Mouse (Mus musculus): ENCODE results near the gene Mrps15. TPM values are rescaled to one million over a fixed set of nuclear protein-coding genes. Genes with fewer than 3 reads are reported as not detected.
"Not testable (repeated sequence)": the region's sequence is repeated elsewhere in the genome, so short reads cannot be mapped to it uniquely, and the experiment has no call there.

Mrps15 gene
- polyA plus RNA-seq, 1 experiment from 2014 or later: 130 TPM

- H3K4me2 ChIP-seq (replicated peaks; ENCODE audit: low read depth, low read length): not testable (repeated sequence)
- WGBS: 53% methylated on average over 14 of the region's 14 CpGs
These were observed 49.1 kb downstream of the Mrps15 start for GRCm38 (mm10) chr4:126095622-126096430.

GRCm38 (mm10) chr4:126096464-126097111 is 49.9 kb downstream of the Mrps15 start, which contains the start of gene Lsm10:
TSS of gene Lsm10 (plus strand) at chr4:126096623.
- Histone ChIP-seq H3K27me3 (ENCODE audit: insufficient read depth, low read length) (no peaks in the 10 kb centered on the region), H3K4me2 (replicated peaks; ENCODE audit: low read depth, low read length) (peak within 1 kb of the TSS; percentile 65), H3K9ac (replicated peaks; ENCODE audit: low read length) (peak within 1 kb of the TSS; percentile 89), H3K4me1 (ENCODE audit: insufficient read depth, low read length) (peaks cover 6% of the 10 kb centered on the region; the same call in 1 of the 2 replicates), H3K9me3 (ENCODE audit: low read length) (no peaks in the 10 kb centered on the region), H3K36me3 (ENCODE audit: insufficient read depth, low read length) (0 out of 2 replicates have a peak, but pooled peaks cover 5% of the 10 kb centered on the region), H3K4me3 (ENCODE audit: low read length) (peak within 1 kb of the TSS; percentile 80), H3K27ac (ENCODE audit: low read length) (peak within 1 kb of the TSS; percentile 76)
- WGBS: 3% methylated on average over 37 of the region's 37 CpGs
- peak; percentile 99 for ATAC-seq (ENCODE audit: low FRiP score, low TSS enrichment)

More at GRCm38 (mm10) chr4:126095622-126096430, 49.1 kb downstream of the Mrps15 start:
- not testable (repeated sequence) for H3K27me3 ChIP-seq (ENCODE audit: insufficient read depth, low read length); H3K9me3 ChIP-seq (ENCODE audit: low read length); H3K36me3 ChIP-seq (ENCODE audit: insufficient read depth, low read length); H3K4me1 ChIP-seq (ENCODE audit: insufficient read depth, low read length); H3K9ac ChIP-seq (replicated peaks; ENCODE audit: low read length); ATAC-seq (ENCODE audit: low FRiP score, low TSS enrichment); H3K27ac ChIP-seq (ENCODE audit: low read length); H3K4me3 ChIP-seq (ENCODE audit: low read length)

GRCm38 (mm10) chr4:126097711-126098253 is 51.1 kb downstream of the Mrps15 start:
- Histone ChIP-seq H3K4me3 (ENCODE audit: low read length) (no peak overlapping the region), H3K27ac (ENCODE audit: low read length) (no peak overlapping the region), H3K9ac (replicated peaks; ENCODE audit: low read length) (no peak overlapping the region), H3K4me1 (ENCODE audit: insufficient read depth, low read length) (peaks cover 14% of the 10 kb centered on the region), H3K4me2 (replicated peaks; ENCODE audit: low read depth, low read length) (no peak overlapping the region), H3K27me3 (ENCODE audit: insufficient read depth, low read length) (no peaks in the 10 kb centered on the region), H3K36me3 (ENCODE audit: insufficient read depth, low read length) (0 out of 2 replicates have a peak, but pooled peaks cover 5% of the 10 kb centered on the region), H3K9me3 (ENCODE audit: low read length) (no peaks in the 10 kb centered on the region)
- ATAC-seq (ENCODE audit: low FRiP score, low TSS enrichment): no peak
- WGBS: 90% methylated on average over 20 of the region's 20 CpGs

GRCm38 (mm10) chr4:126099365-126099764 is 52.6 kb downstream of the Mrps15 start:
- Histone ChIP-seq H3K27me3 (ENCODE audit: insufficient read depth, low read length) (no peaks in the 10 kb centered on the region), H3K4me1 (ENCODE audit: insufficient read depth, low read length) (peaks cover 21% of the 10 kb centered on the region), H3K36me3 (ENCODE audit: insufficient read depth, low read length) (0 out of 2 replicates have a peak, but pooled peaks cover 5% of the 10 kb centered on the region), H3K4me2 (replicated peaks; ENCODE audit: low read depth, low read length) (no peak overlapping the region), H3K9ac (replicated peaks; ENCODE audit: low read length) (no peak overlapping the region), H3K9me3 (ENCODE audit: low read length) (no peaks in the 10 kb centered on the region), H3K27ac (ENCODE audit: low read length) (no peak overlapping the region), H3K4me3 (ENCODE audit: low read length) (no peak overlapping the region)
- 91% methylated on average over 3 of the region's 3 CpGs for WGBS
- ATAC-seq (ENCODE audit: low FRiP score, low TSS enrichment): no peak

- peaks cover 35% of the 10 kb centered on the region for H3K4me1 ChIP-seq (ENCODE audit: insufficient read depth, low read length)
- WGBS: 85% methylated on average over 3 of the region's 3 CpGs
- H3K4me3 ChIP-seq (ENCODE audit: low read length): no peak overlapping the region
- H3K9ac ChIP-seq (replicated peaks; ENCODE audit: low read length): no peak overlapping the region
- 0 out of 2 replicates have a peak, but pooled peaks cover 5% of the 10 kb centered on the region for H3K36me3 ChIP-seq (ENCODE audit: insufficient read depth, low read length)
- H3K27ac ChIP-seq (ENCODE audit: low read length): no peak overlapping the region
- H3K4me2 ChIP-seq (replicated peaks; ENCODE audit: low read depth, low read length): no peak overlapping the region
- no peak for ATAC-seq (ENCODE audit: low FRiP score, low TSS enrichment)
- H3K9me3 ChIP-seq (ENCODE audit: low read length): no peaks in the 10 kb centered on the region
- no peaks in the 10 kb centered on the region for H3K27me3 ChIP-seq (ENCODE audit: insufficient read depth, low read length)
These were observed 54.0 kb downstream of the Mrps15 start for GRCm38 (mm10) chr4:126100764-126101163.

- H3K4me1 ChIP-seq (ENCODE audit: insufficient read depth, low read length): peaks cover 32% of the 10 kb centered on the region
- ATAC-seq (ENCODE audit: low FRiP score, low TSS enrichment): no peak
- WGBS: 45% methylated on average over 7 of the region's 7 CpGs
- no peak overlapping the region for H3K4me3 ChIP-seq (ENCODE audit: low read length)
- peak overlapping the region; percentile 62 for H3K9ac ChIP-seq (replicated peaks; ENCODE audit: low read length)
- H3K4me2 ChIP-seq (replicated peaks; ENCODE audit: low read depth, low read length): peak overlapping the region; percentile 98
- 0 out of 2 replicates have a peak, but pooled peaks cover 5% of the 10 kb centered on the region for H3K36me3 ChIP-seq (ENCODE audit: insufficient read depth, low read length)
- peak overlapping the region; percentile 84 for H3K27ac ChIP-seq (ENCODE audit: low read length)
- no peaks in the 10 kb centered on the region for H3K9me3 ChIP-seq (ENCODE audit: low read length)
- H3K27me3 ChIP-seq (ENCODE audit: insufficient read depth, low read length): no peaks in the 10 kb centered on the region
These were observed 55.5 kb downstream of the Mrps15 start for GRCm38 (mm10) chr4:126102061-126102841.

GRCm38 (mm10) chr4:126103057-126103581 is 56.4 kb downstream of the Mrps15 start:
- peak overlapping the region; percentile 98 for H3K4me2 ChIP-seq (replicated peaks; ENCODE audit: low read depth, low read length)
- 0 out of 2 replicates have a peak, but pooled peaks cover 5% of the 10 kb centered on the region for H3K36me3 ChIP-seq (ENCODE audit: insufficient read depth, low read length)
- ATAC-seq (ENCODE audit: low FRiP score, low TSS enrichment): peak; percentile 60
- peaks cover 39% of the 10 kb centered on the region for H3K4me1 ChIP-seq (ENCODE audit: insufficient read depth, low read length)
- peak overlapping the region; percentile 67 for H3K4me3 ChIP-seq (ENCODE audit: low read length)
- no peaks in the 10 kb centered on the region for H3K27me3 ChIP-seq (ENCODE audit: insufficient read depth, low read length)
- H3K9ac ChIP-seq (replicated peaks; ENCODE audit: low read length): peak overlapping the region; percentile 62
- WGBS: under 1% methylated on average over 15 of the region's 15 CpGs
- H3K9me3 ChIP-seq (ENCODE audit: low read length): no peaks in the 10 kb centered on the region
- H3K27ac ChIP-seq (ENCODE audit: low read length): peak overlapping the region; percentile 84

GRCm38 (mm10) chr4:126103590-126104068 is 56.9 kb downstream of the Mrps15 start, which contains the start of gene Stk40:
TSS of gene Stk40 (plus strand) at chr4:126103957.
- Histone ChIP-seq H3K9ac (replicated peaks; ENCODE audit: low read length) (peak within 1 kb of the TSS; percentile 73), H3K27me3 (ENCODE audit: insufficient read depth, low read length) (no peaks in the 10 kb centered on the region), H3K36me3 (ENCODE audit: insufficient read depth, low read length) (0 out of 2 replicates have a peak, but pooled peaks cover 5% of the 10 kb centered on the region), H3K4me2 (replicated peaks; ENCODE audit: low read depth, low read length) (peak within 1 kb of the TSS; percentile 98), H3K9me3 (ENCODE audit: low read length) (no peaks in the 10 kb centered on the region), H3K27ac (ENCODE audit: low read length) (peak within 1 kb of the TSS; percentile 84), H3K4me3 (ENCODE audit: low read length) (peak within 1 kb of the TSS; percentile 67), H3K4me1 (ENCODE audit: insufficient read depth, low read length) (peaks cover 44% of the 10 kb centered on the region)
- peak; percentile 95 for ATAC-seq (ENCODE audit: low FRiP score, low TSS enrichment)
- 2% methylated on average over 34 of the region's 34 CpGs for WGBS

Measured in kidney, embryonic 16.5 days (tissue).